Mouse (Mus musculus): ENCODE results near the gene Tmprss11e.

GRCm38 (mm10) chr5:86784205-86784604 lies 38.6 kb upstream of the Tmprss11e start:
- no peak for TF ChIP-seq CTCF (IDR thresholded peaks at IDR 0.05; ENCODE audit: extremely low read depth, insufficient read depth, low read length)
- no peak for TF ChIP-seq POLR2A (IDR thresholded peaks at IDR 0.05; ENCODE audit: extremely low read depth, insufficient read depth, low read length)
